Mouse (Mus musculus) sigmoid colon, adult 10 weeks (tissue): ENCODE results near the gene Tsn. TPM values are rescaled to one million over a fixed set of nuclear protein-coding genes. Genes with fewer than 3 reads are reported as not detected.

Experiments
- polyA plus RNA-seq: library from polyadenylated mRNA; stranded (reverse); fragments of 350-450 nt; fragmentation: Illumina TruSeq; extraction: RNeasy Lipid Tissue Mini Kit (QIAGEN cat#74804); gene quantifications from one replicate; pipeline ENCODE4 v1.2.3, GENCODE M21; 2014; ENCODE audit warnings: low read depth, low replicate concordance

The Tsn gene
- 74.8 TPM for polyA plus RNA-seq

DNA sequence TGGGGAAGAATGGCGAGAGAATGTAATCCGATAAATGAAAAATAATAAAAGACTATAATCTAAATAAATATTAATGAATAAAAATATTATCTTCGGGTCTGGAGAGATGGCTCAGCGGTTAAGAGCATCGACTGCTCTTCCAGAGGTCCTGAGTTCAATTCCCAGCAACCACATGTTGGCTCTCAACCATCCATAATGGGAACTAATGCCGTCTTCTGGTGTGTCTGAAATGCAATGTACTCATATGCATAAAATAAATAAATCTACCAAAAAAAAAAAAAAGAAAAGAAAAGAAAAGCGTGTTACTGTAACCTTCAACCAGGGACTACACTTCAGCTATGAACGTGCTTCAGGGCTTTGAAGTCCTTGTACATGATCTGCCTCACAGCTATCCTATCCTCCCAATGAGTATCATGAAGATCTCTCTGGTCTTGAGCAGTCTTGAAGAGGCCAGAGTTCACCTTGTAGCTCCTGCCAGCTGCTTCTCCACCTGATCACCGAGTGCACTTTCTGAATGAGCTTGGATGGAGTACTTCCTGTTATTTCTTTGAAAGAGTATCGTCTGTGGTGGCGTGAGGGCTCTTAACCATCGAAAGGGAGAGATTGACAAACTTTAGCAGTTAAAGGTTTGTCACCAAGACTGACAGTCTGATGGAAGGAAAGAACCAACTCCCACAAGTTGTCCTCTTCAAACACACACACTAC, at the start of gene Tsn:
Gene Tsn (minus strand): TSS at position 118 of the 705 bp plus-strand sequence.

DNA sequence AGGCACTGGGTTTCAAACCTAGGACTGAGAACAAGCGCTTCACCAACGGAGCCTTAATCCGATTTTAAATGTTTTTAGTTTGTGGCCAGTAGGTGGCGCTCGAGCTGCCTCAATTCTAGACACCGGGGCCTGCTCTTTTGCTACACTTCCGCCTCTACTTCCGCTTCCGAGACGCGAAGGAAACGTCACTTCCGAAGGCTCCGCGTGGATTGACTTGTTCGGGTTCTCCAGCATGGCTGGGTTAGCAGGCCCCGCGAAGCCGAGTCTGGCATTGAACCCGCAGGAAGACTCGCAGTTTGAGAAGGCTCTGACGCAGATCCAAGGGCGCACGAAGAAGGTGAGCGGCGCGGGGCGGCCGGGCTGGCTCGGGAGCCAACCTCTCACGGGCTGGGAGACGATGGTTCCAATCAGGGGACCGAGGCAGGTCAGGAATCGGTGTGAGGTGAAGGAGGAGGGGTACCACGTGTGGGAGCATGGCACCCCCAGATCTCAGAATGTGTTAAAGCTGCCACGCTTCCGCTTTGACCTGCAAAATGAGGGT, 10.2 kb upstream of the Tsn start, which contains the start of gene Nifk:
Gene Nifk (plus strand): TSS at position 179 of the 541 bp plus-strand sequence.

Other genes starting within 250 kb of the Tsn start
- not detected for gene Gm29106, start 135.2 kb downstream of the Tsn start, polyA plus RNA-seq
- gene Nifk, start 10.1 kb upstream of the Tsn start, polyA plus RNA-seq = 84.9 TPM
- 25.6 TPM for gene Clasp1, start 77.3 kb upstream of the Tsn start, polyA plus RNA-seq